Mouse (Mus musculus) ovary, postnatal 10 days (tissue): ENCODE results near the gene Itpkb.

Experiments
- DNase-seq: peaks from one replicate; pipeline ENCODE4 v3.0.0; 2022; ENCODE audit warnings: low spot score

Itpkb gene

GRCm38 (mm10) chr1:180343434-180344210 lies 13.3 kb downstream of the Itpkb start:
- no peak for DNase-seq

GRCm38 (mm10) chr1:180345098-180345497 lies 14.8 kb downstream of the Itpkb start:
- DNase-seq: no peak

- no peak for DNase-seq
Observed at GRCm38 (mm10) chr1:180347059-180347458, 16.8 kb downstream of the Itpkb start.

DNA sequence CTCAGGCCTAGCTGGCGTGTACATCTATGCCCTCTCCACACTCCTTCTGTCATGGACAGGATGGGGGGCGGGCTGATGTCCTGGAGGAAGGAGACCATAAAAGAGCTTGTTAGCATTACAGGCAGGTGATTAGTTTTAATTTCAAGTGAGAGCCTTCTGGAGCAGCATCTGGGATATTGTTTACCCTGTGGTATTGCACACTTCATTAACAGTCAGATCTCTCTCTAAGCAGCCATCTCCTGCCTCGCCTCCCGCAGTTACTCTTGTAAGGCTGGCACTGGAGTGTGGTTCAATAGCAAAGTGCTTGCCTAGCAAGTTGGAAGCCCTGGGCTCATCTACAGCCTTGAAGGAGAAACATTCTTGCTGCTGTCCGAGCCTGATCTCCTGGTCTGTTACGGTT lies 17.6 kb downstream of the Itpkb start:
- DNase-seq: no peak

DNA sequence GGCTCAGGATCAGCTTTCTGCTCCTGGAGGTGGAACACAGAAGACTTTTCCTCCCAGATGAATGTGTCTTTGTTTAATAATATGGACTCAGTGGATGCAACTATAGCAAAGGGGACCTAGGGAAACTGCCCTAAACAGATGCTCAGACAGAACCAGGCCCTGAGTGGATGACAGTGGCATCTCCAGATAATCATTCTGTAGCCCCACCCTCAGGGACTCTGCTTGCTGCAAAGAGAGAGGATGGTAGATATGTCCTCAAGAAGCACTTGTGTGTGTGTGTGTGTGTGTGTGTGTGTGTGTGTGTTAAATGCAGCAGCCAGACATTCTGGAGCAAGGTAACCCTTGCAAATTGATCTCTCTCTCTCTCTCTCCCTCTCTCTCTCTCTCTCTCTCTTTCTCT lies 18.8 kb downstream of the Itpkb start:
- no peak for DNase-seq

DNA sequence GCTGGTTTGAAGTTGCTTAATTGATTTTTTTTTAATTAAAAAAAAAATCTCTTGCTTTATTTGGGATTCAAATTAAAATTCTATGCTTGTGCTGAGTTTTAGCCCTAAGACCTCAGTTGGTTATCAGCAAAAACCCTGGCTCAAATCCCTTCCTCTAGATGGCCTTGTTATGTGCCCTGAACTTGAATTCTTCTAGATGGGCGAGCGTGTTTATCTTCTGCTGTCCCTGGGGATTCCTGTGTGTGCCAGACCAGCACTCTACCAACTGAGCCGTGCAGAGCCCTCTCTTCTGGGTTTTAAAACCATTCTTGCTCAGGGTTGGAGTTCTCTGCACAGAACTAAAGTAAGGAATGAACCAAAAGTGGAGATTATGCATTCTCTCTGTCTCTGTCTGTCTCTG lies 22.0 kb downstream of the Itpkb start:
- DNase-seq: no peak

DNA sequence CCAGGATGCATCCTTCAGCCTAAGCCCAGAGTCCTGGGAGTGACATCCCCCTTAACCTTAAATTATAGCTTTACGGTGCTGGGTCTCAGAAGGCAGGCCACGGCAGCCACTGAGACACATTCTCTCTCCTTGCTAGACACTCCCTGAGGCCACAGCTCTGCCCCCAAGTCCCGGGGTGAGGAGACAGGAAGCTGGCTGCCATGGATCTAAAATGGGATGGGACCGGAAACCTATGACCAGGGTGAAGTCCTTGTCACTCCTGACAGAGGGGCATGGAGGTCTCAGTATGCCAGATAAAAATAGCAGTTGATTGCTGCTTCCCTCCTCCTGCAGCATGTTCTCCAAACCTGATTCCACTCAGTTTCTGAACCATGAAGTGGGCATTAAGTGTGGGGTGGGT lies 23.8 kb downstream of the Itpkb start:
- no peak for DNase-seq

- DNase-seq: no peak
Observed at GRCm38 (mm10) chr1:180354976-180355730, 24.9 kb downstream of the Itpkb start.

DNA sequence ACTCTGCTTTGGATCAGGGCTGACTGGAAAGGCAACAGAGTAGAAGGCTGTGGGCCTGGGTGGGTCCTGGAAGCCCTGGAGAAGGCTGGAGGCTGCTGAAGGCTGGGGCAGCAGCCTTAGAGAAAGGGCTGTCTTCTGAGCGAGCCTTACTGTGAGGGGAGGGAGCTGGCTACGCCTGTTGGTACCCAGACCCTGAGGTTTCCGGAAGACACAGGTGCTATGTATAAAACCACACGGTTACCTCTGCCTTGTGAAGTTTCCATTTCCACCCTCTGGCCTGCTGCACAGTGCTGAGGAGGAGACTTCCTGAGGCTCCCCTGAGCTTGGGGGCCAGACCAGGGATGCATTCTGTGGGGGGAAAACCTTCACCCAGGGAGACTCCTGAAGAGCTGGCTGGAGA lies 25.9 kb downstream of the Itpkb start:
- DNase-seq: no peak

GRCm38 (mm10) chr1:180356857-180357256 lies 26.6 kb downstream of the Itpkb start:
- no peak for DNase-seq

- DNase-seq: no peak
Observed at GRCm38 (mm10) chr1:180357893-180358331, 27.6 kb downstream of the Itpkb start.

GRCm38 (mm10) chr1:180358466-180358865 lies 28.2 kb downstream of the Itpkb start:
- DNase-seq: no peak

GRCm38 (mm10) chr1:180359311-180359710 lies 29.0 kb downstream of the Itpkb start:
- no peak for DNase-seq

DNA sequence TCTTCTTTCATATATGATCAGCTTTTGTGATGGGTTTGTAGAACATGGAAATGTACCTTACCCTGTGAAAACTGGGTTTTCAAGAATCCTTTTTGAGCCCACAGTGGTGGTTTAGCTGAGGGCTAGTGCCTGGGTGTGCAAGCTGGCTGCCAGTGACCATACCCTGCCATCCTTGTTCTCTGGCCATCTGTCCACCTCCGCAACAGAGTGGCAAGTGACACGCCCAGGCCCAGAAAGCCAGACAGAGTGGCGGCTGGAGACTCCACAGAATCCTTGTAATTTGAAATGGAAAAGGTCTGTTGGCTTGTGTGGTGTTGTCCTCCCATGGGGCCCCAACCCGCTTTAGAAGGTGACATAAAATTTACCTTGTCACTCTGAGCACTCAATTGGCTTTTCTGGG lies 31.9 kb downstream of the Itpkb start:
- no peak for DNase-seq

DNA sequence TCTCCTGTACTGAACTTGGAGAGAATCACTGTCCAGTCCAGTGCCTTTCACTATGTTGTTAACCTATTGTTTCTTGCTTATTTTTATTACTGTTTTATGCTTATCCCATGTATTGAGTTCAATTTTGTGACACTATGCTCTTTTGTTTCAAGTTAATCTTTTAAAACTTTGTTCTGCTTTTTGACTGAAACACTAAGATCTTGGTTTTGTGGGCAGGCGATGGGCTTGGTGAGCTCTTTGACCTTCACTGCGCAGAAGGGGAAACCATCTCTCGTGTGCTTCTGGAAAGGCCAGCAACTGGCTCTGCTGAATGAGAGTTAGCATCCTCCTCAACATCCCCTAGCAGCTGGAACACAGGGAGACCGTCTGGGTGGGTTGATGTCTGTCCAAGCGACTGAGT lies 32.6 kb downstream of the Itpkb start:
- DNase-seq: no peak

DNA sequence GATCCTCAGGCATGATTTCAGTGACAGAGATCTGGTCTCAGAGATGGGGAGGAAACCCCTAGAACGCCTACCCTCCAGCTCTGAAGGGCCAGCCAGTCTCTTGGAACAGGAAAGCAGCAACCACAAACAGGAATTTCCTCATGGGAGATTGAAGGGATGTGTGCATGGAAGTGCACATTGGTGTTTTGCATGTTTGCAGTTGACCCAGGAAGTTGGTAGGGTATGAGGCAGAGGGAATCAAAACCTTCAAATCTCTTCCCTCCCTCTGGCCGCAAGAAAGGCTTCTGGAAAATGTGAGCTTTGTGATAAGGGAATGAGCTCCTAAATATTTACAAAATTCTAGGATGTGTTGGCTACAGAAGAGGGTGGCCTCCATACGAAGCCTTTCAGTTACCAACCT lies 33.0 kb downstream of the Itpkb start:
- DNase-seq: no peak

GRCm38 (mm10) chr1:180364005-180364404 lies 33.7 kb downstream of the Itpkb start:
- no peak for DNase-seq

GRCm38 (mm10) chr1:180364720-180365119 lies 34.4 kb downstream of the Itpkb start:
- DNase-seq: no peak

DNA sequence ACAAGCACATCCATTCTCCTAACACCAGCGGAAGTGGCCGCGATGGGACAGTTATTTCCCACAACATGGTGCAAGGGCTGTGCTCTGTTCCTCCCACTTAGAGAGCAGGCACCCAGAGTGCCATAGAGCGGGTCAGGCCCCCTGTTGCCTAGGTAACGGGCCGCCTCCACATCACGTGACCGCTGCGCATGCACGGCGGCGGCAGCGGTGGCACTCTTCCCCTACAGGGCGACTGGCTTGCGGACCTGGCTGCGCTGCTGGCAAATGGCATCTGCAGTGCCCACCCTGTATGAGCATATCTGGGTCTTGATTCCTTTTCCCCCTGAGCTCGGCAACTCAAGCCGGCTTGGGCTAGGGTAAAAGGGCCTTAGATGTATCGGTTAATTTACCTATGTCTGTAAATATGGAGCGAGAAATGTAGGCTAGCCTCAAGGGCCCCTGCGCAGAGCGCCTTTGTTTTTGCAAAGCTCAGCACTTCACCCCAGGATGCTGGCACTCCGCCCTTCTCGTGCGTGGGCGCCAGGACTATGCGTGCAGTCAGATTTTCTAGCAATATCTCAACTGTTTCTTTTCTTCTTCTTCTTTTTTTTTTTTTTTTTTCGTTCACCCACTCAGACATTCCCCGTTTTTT lies 35.0 kb downstream of the Itpkb start:
- peak; percentile 74 for DNase-seq

DNA sequence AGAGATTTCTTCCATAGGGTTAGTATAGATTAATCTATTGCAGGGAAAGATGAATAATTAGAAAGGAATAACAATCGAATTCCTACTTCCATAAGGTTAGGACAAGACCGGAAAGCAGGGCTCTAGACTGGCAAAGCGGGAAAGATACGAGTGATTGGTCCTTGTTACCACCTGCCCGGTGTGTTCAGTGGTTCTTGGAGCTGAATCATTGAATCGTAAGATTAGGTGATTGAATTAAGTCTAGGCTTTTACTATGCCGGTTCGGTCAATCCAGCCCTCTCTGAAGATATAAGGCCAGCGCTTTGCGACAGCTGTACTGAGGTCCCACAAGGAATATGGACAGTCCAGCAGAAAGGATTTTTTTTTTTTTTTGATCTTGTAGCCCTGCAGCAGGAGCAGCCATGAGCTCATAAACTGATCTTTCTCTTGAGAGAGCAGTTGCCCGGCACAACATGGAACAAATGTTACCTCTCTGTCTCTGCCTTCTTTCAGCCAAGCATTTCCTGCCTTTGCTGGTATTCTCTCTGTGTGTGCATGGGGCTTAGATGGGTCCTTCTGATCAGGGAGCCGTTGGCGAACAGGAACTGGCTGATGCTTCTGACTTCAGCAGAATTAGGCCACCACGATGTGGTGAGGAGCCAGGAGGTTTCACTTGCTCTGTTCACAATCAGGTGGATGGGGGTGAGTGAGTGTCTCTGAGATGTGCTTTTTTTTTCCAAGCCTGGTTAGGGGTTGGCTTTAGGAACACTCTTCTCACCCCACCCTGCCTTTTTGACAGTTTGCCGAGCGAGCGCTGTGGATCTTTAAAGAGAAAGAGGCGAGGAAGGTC lies 35.9 kb downstream of the Itpkb start:
- DNase-seq: no peak

- DNase-seq: no peak
Observed at GRCm38 (mm10) chr1:180367045-180367619, 36.8 kb downstream of the Itpkb start.

DNA sequence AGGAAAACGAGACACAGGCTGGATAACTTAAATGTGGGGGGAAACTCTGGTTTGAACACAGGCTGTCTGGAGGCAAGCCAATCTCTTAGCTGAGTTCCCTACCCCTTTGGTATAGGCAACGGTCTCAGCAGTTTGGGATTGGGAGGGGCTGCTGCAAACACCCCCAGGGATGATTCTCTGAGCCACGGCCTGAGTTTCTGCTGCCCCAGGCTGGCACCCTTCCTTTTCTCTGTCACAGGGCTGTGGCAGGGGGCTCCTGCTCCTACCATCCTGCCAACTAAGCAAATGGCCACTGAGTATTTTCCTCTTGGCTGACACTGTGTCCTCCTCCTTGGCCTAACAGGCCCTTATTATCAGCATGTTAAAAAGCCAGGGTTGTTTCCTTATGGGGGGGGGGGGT lies 37.3 kb downstream of the Itpkb start:
- no peak for DNase-seq
